Mouse (Mus musculus): ENCODE data around the gene Fkbp5.

Fkbp5 gene

DNA sequence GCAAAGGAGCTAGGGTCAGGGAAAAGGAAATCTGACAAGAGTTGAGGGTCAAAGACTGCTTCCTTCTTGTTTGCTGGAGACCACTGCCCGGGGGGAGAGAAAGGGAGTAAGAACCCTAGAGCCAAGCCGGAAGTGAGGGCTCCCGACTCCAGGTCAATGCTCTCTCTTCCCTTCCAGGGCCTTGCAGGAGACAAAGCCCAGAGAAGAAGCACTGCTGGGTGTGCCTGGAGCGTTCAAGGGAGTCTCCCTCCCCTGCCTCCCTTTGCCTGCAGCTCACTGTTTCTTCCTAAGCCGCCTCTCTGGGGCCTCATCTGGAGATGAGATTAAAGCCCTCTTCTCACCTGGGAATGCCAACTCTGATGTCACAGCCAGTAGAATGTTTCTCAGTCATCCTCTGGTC is 10.4 kb downstream of the Fkbp5 start:
- DNase-seq (ENCODE audit: extremely low spot score, low spot score): no peak

DNA sequence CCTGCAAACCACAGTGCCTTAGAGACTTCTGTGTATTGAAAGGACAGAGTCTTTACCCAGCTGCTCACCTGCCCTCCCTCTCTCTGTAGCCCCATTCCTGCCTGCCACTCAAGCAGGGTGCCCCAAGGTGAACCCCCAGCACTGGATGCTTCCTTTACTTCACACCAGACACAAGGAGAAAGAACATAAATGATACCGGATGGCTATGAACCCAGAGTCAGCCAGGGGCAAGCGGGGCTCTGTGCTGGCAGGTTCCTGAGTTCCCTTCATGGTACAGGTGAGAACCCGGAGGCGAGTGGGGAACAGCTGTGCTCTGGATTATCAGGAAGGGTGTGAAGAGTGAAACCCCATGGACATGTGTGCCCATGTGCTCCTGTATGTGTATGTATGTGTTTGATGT is 11.7 kb downstream of the Fkbp5 start:
- DNase-seq (ENCODE audit: extremely low spot score, low spot score): no peak

DNA sequence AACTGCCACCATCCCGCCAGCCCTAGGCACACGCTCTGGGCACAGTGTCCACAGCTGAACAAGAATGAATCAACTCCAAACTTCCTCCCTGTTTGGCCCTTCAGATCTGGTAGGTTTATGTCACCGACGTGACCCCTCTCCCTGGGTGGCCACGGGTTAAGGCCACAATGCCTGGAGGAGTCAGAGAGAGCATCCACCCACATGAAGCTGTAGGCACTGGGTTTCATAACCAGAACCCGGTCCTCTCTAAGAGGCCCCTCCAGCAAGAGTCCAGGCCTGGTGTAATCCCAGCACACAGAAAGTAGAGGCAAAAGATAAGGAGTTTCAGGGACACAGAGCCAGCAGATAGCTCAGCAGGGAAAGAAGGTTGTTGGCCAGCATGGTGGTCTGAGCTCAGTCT is 13.1 kb downstream of the Fkbp5 start:
- DNase-seq (ENCODE audit: extremely low spot score, low spot score): no peak

DNA sequence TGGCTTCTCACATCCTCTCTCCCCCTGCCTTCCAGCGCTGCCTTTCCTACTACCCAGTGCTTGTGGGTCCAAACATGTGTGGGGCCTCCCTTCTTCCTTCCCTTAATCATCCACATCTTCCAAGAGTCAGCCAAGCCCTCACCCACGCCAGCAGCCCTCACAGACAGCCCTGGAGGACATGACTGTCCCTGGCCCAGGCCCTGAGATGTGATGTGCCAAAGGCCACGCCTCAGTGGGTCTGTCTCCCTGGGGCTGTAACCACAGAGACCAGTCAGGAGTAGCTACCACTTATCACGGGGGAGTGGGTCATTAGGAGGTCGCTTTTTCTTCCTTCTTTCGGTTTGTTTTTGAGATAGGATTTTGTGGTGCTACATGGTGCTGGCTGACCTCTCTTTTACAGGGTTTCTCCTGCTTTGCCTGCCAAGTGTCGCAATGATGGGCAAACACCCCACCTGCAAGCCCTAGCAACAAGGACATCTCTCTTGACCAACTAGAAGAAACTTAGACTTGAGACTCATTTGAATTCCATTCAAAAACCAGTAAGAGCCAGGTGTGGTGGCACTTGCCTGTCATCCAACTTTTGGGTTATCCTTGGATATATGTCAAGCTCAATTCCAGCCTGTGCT is 15.0 kb downstream of the Fkbp5 start:
- no peak for DNase-seq (ENCODE audit: extremely low spot score, low spot score)

DNA sequence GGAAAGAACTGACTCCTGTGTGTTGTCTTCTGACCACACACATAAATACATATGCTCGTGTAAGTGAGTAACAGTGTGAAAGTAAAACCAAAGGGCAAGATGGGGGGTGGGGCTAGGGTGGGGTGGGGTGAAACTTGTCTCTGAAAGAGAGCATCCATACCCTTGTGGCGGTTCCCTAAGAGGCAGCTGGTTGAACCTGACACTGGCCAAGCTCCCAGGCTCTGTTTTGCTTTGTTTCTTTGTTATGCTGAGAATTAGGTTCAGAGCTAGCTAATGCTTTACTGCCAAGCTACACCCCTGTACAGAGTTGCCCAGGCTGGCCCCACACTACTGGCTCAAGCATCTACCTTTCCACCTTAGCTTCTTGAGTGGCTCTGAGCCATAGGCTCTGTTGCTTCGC is 16.9 kb downstream of the Fkbp5 start:
- DNase-seq (ENCODE audit: extremely low spot score, low spot score): no peak

DNA sequence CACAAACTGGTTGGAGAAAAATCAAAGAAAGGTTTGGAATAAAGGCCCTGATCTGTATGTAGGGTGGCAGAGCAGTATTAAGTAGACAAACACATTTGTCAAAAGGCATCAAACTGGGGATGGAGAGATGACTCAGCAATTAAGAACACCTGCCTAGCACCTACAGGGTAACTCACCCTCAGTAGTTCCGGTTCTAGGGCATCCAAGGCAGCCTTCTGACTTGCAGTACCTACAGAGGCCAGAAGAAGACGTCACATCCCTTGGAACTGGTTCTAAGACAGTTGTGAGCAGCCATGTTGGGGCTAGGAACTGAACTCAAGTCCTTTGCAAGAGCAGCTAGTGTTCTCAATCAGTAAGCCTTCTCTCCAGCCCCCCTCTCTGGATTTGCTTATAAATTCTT is 18.1 kb downstream of the Fkbp5 start:
- DNase-seq (ENCODE audit: extremely low spot score, low spot score): no peak

DNA sequence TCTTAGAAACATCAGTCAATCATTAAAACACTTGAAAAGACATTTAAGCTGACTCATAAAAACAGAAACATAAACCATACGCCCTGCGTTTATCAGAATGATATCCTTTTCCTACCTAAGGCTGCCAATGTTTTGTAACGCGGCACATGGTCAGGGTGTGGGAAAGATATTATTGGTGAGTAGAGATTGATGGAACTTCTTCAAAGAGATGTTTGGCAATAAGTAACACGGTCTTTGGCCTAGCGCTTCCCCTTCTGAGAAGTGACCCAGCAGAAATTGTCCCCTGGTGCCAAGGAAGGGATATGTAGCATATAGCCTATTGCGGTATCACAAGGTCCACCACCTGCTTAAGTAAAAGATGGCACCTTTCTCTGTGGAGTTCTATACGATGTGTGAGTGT is 21.5 kb downstream of the Fkbp5 start:
- no peak for DNase-seq (ENCODE audit: extremely low spot score, low spot score)

DNA sequence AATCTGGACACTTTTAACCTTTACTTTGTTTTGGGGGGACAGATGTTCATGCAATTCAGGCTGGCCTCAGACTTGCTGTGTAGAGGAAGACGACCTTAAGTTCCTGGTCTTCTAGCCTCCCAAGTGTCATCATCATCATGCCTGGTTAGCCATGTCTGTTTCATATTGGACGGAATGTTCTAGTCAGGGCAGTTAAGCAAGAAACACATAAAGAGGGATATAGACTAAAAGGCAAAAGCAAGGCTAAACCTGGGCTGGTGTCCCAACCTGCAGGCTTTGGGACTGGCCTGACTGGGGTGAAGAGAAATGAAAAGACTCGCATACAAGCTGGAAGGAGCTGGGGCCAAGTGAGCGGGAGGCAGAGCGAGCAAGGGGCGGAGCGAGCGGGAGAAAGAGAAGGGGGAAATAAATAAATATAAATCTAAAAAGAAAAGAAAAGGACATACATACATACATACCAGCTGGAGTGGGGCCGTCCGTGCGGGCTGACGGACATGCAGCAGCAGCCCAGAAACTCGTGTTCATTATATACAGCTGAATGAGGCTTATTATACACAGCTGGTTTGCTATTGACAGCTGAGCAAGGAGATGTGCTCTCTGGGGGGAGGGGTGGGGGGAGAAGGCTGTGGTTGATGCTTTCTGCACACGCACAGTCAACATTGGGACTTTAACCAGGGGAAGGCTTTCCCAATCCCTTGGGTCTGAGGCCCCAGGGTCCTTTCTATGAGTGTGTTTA is 26.1 kb downstream of the Fkbp5 start:
- DNase-seq (ENCODE audit: extremely low spot score, low spot score): no peak

DNA sequence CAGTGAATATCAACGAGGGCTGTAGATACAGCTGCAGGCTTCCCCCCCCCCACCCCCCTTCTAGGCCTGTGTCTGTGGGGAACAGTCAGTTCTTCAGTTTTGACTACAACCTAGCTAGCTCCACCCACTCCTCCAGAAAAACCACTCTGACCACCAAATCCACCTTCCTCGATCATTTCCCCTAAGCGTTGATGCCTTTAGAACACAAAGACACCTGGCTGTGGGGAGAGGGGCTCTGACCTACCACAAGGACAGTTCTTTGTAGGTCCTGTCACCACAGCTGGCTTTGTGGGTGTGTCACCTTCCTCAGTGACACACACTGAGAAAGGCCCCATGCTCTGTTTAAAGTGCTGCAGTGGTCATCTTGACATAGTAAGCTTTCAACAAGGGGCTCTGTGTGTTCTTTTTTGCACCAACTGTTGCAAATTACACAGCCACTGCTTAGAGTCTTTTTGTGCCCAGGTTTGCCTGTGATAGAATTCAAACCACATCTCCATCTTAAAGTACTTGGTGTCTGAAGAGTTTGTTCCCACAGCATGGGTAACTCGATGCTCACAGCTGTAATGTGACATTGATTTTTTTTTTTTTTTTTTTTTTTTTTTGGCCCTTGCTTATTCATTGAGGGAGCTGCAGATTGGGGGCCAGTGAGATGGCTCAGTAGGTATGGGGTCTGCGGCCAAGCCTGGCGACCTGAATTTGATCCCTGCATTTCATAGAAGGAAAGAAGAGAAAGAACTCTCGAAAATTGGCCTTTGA is 28.9 kb downstream of the Fkbp5 start:
- no peak for DNase-seq (ENCODE audit: extremely low spot score, low spot score)

DNA sequence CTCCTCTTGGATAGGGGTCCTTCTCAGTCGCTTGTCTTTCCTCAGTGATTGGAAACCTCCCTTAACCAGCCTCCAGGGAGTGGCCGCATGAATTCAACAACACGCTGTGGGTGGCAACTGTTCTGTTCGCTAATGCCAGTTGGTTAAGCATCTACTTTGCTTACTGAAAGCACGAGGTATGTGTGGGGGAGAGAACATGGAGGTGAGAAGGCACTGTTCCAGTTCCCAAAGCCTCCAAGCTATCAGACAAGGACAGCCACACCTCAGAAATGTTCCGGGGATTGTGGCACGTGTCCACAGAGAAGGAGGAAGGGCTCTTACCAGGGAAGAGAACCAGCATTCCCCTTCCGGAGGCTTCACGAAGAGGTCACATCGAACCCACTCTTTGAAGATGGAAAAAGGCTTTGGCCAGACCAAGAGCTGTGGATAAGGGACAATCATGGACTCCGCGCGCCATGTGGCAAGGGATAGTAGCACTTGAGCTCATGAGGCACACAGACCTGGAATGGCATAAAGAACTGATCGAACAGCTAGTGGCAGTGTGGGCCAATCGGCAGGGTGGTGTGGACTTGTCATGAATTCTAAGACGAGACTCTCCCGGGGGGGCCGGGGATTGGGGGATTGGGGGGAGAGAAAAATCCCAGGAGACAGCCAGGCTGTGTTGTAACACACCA is 29.6 kb downstream of the Fkbp5 start:
- DNase-seq (ENCODE audit: extremely low spot score, low spot score): no peak

DNA sequence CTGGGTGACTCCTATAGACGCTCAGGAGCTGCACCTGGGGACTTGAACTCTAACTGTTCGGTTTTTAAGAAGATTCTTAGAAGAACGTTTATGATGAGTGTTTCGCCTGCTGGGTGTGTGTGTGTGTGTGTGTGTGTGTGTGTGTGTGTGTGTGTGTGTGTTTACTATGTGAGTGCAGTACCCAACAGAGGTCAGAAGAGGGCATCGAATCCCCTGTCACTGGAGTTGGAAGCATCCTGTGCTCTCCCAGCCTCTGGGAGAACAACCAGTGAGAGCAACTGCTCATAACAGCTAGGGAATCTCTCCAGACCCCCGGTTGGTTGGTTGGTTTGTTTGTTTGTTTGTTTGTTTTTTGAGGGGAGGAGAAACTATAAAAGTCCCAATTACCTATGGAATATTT is 30.6 kb downstream of the Fkbp5 start:
- no peak for DNase-seq (ENCODE audit: extremely low spot score, low spot score)

DNA sequence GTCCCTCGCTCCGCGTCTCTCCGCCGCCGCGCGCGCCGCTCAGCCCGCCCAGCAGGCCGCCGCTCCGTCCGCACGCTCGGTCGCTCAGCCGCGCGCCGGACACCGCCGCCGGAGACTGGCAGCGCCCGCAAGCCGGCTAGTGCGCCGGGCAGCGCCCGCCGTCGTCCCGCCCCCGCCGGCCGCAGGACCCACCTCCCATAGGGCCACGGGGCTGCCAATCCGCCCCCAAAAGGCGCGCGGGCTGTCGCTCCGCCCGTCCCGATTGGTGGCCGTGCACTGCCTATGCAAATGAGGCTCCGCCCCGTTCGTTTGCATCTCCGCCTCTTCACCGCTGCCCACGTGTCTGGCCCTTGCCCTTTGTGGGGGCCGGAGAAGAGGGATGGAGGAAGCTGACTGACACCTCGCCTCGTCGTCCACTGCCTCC is 31.3 kb downstream of the Fkbp5 start:
- DNase-seq (ENCODE audit: extremely low spot score, low spot score): peak; percentile 98

DNA sequence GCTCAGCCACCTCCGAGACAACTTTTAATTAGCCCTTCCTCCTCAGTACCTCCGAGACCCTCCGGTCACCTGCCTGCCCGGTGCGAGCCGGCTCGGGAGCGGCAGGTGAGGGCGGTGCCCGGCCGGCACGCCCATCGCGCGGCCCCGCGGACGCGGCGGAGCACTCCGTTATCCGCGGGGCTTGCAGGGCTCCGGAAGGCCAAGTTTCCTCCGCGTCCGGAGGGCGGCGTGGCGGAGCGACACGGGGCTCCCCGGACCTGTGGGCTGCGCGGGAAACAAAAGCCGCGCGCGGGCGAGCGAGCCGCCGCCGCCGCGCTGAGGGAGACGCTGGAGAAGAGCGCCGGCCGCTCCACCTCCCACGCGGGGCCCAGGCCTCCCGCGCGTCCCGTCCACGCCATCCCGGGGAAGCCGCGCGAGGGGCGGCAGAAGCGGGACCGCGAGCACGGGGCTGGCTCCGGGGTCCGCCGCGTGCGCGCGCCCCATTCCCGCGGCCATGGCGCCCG is 31.8 kb downstream of the Fkbp5 start:
- peak; percentile 66 for DNase-seq (ENCODE audit: extremely low spot score, low spot score)

DNA sequence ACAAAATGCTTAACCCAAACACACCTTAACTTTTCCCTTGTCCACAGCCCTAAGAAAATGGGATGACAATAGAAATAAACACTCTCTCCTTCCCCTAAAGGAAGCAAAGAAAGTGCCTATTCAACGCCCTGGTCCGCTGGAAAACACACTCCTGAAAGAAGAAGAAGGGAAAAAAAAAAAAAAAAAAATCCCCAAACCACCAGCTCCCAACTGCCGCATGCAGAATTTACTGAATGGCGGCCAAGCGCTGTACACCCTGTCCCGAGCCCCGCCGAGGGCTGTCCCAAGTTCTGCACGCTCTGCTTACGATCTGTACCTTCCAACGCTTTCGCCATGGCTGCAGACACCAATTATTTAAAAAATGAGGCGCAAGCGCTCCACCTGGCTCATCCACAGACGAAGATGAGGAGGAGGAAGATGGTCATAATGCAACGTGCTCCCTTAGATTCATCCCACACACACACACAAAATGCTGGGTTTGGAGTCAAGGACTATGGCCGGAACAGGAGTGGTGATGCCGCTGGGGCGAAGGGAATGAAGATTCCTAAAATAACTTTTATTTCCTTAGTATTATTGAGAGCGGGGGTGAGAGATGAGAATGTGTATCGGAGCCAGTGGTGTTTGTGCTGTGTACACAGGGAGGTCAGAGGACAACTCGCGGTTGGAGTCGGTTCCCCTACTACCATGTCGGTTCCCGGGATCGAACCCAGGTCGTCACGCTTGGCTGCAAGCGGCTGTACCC is 32.5 kb downstream of the Fkbp5 start:
- DNase-seq (ENCODE audit: extremely low spot score, low spot score): peak; percentile 51

DNA sequence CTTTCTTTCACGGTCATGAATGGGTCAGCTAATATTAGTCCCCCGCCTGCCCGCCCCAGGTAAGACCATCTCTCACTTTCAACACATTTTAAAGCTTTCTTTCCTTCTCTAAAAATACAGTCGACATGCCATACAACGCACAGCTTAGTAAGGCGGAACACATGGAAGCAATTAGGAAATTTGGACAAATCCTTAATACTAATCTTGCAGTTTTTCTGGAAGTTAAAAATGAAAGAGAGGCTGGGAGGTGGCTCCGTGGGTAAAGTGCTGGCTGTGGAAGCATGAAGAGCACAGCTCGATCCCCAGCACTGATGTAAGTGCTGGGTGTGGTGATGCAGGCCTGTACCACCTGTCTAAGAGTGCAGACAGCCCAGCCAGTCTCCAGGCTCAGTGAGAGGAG is 39.9 kb downstream of the Fkbp5 start:
- DNase-seq (ENCODE audit: extremely low spot score, low spot score): no peak

DNA sequence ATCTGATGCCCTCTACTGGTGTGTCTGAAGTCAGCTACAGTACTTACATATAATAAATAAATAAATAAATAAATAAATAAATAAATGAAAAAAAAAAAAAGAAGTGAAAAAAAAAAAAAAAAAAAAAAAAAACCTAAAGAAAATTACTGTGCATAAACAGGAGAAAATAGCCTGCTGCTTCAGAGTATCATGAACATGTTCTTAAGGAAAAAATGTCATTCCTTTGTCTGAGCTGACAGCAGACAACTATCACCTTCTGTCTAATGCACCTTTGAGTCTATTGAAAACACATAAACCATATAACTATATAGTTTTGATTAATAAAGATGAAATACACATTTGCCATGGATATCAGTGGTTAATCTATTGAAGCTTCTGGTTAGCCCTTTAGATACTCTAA is 40.9 kb downstream of the Fkbp5 start:
- no peak for DNase-seq (ENCODE audit: extremely low spot score, low spot score)

DNA sequence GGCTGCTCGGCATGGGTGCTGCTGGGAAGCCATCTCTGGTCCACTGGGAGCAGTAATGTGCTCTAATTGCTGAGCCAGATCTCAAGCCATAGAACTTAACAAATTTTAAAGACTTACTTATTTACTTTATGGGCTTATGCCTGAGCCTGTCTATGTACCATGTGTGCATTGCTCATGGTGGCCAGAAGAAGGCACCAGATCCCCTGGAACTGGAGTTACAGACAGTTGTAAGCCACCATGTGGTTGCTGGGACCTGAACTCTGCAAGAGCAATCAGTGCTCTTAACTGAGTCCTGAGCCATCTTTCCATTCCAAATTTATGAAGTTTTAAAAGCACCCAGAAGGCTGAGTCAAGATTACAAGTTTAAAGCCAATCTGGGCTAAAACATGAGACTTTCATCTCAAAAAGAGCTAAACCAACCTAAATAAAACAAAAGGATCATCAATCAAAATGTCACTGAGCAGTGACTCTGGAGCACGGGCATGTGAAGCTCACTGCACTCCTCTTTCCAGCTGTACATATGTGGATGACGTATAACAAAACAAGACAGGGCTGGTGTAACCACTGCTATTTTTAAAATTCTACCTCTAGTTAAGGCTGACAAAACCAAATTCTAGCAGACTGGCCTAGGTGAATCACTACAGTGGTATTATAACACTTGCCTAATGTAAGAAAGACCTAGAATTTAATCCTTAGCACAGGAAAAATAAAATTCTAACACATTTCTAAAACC is 41.6 kb downstream of the Fkbp5 start:
- DNase-seq (ENCODE audit: extremely low spot score, low spot score): no peak

DNA sequence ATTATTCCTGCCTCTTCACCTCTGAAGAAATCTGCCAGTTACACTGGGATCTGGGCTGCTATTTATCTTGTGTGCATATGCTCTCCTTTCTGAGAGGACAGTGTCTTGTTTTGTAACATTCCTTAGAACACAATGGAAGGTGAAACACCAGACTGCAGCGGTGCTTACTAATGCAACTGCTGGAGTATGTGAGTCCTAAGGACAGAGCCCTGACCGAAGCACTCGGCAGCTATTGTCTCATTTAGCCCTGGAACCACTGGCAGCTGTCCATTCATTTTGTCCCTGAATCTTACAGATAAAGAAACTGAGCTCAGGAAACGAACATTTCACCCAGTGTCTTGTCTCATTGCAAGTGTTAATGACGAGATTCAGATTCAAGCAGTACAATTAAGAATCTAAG is 44.6 kb downstream of the Fkbp5 start:
- no peak for DNase-seq (ENCODE audit: extremely low spot score, low spot score)

DNA sequence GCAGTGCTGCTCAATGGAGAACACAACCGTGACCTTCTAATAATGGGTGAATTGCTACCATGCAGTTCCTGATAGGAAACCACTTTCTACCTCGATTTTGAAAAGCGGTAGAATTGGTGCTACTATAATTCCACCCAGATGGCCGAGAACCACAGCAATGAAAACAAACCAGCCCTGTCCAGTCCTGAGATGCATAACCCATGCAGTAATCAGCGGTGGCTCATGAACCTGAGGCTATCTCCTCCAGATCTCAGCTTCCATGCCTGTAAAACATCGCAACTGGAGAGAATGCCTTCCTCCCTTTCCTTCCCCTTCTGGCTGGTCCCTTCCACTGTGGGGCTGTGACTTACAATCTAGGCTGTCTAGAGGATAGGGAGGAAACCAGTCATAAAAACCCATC is 46.5 kb downstream of the Fkbp5 start:
- no peak for DNase-seq (ENCODE audit: extremely low spot score, low spot score)

DNA sequence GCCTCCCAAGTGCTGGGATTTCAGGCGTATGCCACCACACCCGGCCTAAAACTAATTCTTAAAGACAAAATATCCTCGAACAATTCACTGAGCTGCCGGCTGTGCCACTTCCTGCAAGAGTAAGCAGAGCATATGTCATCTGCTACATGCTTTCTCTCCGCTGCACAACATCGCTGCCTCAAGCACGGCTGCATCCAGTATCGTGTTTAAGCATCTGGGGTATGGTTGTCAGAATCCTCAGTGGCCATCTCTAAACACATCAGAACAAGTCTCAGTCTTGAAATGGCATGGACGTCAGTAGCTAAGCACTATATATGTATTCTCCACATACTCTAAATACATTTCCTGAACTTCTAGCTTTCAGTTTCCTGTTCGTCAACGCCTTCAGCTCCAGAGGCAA is 49.6 kb downstream of the Fkbp5 start:
- DNase-seq (ENCODE audit: extremely low spot score, low spot score): no peak

DNA sequence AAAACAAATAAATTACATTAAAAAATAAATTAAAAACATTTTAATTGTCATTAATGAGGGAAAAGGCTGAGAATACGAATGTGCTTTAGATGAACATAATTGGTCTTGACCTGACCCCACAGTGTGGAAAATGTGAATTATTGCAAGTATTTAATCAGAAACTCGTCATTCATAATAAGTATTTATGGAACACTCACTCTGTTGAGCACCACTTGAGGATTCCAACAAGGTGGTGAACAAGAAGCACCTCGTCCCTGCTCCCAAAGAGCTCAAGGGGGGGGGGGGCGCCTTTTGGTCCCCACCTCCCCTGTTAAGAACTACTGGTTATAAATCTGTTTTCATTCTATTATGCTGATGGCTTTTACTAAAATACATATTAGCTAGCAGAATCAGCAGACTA is 51.4 kb downstream of the Fkbp5 start:
- no peak for DNase-seq (ENCODE audit: extremely low spot score, low spot score)
